Mouse (Mus musculus) intestine, embryonic 16.5 days (tissue): ENCODE measurements around the gene Ms4a6b. TPM values are rescaled to one million over a fixed set of nuclear protein-coding genes. Genes with fewer than 3 reads are reported as not detected.
"Not testable (repeated sequence)": the region's sequence is repeated elsewhere in the genome, so short reads cannot be mapped to it uniquely, and the experiment has no call there.

Experiments
- ATAC-seq: fragments of 200-750 bp; cut with Nextera tagmentation; 2 replicates; pipeline ENCODE4 v1.8.0; 2017; ENCODE audit warnings: moderate TSS enrichment, moderate library complexity
- H3K27ac ChIP-seq: fragments of 300-500 bp; sonication (generic); 2 replicates; pipeline ENCODE4 v1.5.1; 2014; ENCODE audit warnings: mild to moderate bottlenecking, low read length
- H3K27me3 ChIP-seq: fragments of 300-500 bp; sonication (generic); replicated peaks from 2 replicates; pipeline ENCODE4 v1.6.1; 2014; ENCODE audit warnings: low read length, control low read depth, mixed read lengths; ENCODE audit not compliant: control insufficient read depth, insufficient read depth
- H3K36me3 ChIP-seq: fragments of 300-500 bp; sonication (generic); 2 replicates; pipeline ENCODE4 v1.6.1; 2014; ENCODE audit warnings: low read length, control low read depth; ENCODE audit not compliant: control insufficient read depth, insufficient read depth
- H3K4me1 ChIP-seq: fragments of 300-500 bp; sonication (generic); 2 replicates; pipeline ENCODE4 v1.6.1; 2014; ENCODE audit warnings: low read length, control low read depth, mixed read lengths; ENCODE audit not compliant: control insufficient read depth, insufficient read depth
- H3K4me2 ChIP-seq: fragments of 300-500 bp; sonication (generic); 2 replicates; pipeline ENCODE4 v1.6.1; 2014; ENCODE audit warnings: low read depth, low read length, control low read depth
- H3K4me3 ChIP-seq: fragments of 300-500 bp; sonication (generic); 2 replicates; pipeline ENCODE4 v1.5.1; 2014; ENCODE audit warnings: mild to moderate bottlenecking, low read length
- H3K9ac ChIP-seq: fragments of 300-500 bp; sonication (generic); 2 replicates; pipeline ENCODE4 v1.6.1; 2014; ENCODE audit warnings: low read depth, low read length
- H3K9me3 ChIP-seq: fragments of 300-500 bp; sonication (generic); 2 replicates; pipeline ENCODE4 v1.6.1; 2016; ENCODE audit warnings: low read length, control low read depth; ENCODE audit not compliant: control insufficient read depth
- WGBS: fragments of 180-500 bp; shearing (Covaris S2); extraction: QIAGEN DNeasy Blood & Tissue Kit; methylation state at CpG from one replicate; pipeline ENCODE4 v1.1.7; 2014; 5-methylcytosine and 5-hydroxymethylcytosine counted together
- polyA plus RNA-seq: library from polyadenylated mRNA; unstranded; fragments of >200 nt; fragmentation: Nextera tagmentation; extraction: Ambion mirVana; gene quantifications from 2 replicates; pipeline ENCODE4 v1.2.1, GENCODE M21; 2015

Gene Ms4a6b
- polyA plus RNA-seq, 1 experiment from 2014 or later = 8.1 TPM

DNA sequence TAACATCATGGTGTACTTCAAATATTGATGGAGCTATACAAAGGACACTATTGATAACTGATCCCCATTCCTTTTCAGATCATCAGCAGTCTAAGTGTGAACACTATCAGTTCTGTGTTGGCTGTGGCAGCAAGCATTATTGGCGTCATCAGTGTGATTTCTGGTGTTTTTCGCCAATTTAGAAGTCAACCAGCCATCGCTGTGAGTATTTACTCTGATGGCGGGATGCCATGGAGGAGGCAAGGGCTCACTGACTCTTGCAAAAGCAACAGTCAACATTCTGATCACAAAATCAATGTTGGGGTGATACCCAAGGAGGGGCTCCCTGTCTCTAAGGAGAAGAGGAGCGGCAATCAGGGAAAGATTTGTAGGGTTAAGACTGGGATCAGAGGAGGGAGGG, 38.4 kb downstream of the Ms4a6b start:
- ATAC-seq = no peak
- Histone ChIP-seq H3K4me2 (no peak overlapping the region), H3K9ac (no peak overlapping the region), H3K36me3 (no peaks in the 10 kb centered on the region), H3K27me3 (no peaks in the 10 kb centered on the region), H3K4me1 (no peaks in the 10 kb centered on the region), H3K9me3 (no peaks in the 10 kb centered on the region), H3K4me3 (no peak overlapping the region), H3K27ac (no peak overlapping the region)
- WGBS = 86% methylated on average over 5 of the region's 5 CpGs

DNA sequence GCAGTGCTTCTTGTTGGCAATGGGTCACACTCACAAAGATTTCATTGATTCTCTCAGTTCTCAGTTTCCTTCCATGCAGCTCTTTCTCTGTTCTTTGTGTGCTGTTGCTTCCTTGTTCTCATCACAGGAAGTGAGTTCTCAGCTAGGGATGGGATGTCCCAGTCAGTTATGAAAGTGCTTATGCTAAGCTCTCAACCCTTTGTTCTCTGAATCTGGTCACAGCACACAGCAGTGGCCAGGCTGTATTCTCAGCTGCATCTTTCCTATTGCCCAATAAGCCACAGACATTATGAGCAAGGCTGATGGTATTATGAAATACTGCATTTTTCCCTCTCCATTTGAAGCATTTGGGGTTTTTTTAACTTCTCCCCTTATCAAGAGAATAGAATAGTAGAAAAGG, 43.2 kb downstream of the Ms4a6b start:
- not testable (repeated sequence) for H3K4me3 ChIP-seq, H3K4me2 ChIP-seq, H3K9me3 ChIP-seq, H3K27me3 ChIP-seq, H3K9ac ChIP-seq, H3K4me1 ChIP-seq, H3K27ac ChIP-seq, H3K36me3 ChIP-seq, ATAC-seq

DNA sequence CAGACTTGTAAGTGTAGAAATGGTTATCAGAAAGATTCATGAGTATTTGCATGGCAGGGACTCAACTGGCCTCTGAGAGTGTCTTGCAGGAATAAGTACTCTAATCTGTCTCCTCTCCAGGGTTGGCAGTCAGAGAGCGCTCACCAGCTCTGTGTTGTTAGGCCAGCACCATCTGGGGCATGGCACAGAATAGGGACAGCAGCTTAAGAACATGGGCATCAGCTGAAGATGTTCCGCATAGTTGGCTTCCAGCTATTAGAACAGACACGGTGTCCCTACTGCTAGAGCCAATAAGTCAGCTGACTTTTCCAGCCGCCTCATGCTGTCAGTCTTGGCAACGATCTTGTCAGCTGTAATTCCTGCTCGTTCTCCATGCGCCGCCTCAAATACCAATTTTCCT, 58.7 kb downstream of the Ms4a6b start:
- Histone ChIP-seq H3K9ac (no peak overlapping the region), H3K4me3 (no peak overlapping the region), H3K27me3 (no peaks in the 10 kb centered on the region), H3K27ac (no peak overlapping the region), H3K9me3 (no peaks in the 10 kb centered on the region), H3K4me2 (no peak overlapping the region), H3K4me1 (no peaks in the 10 kb centered on the region), H3K36me3 (no peaks in the 10 kb centered on the region)
- no peak for ATAC-seq
- 84% methylated on average over 8 of the region's 8 CpGs for WGBS

Other genes starting within 250 kb of the Ms4a6b start
- gene Ms4a5, start 232.6 kb upstream of the Ms4a6b start, polyA plus RNA-seq = not detected in 2 replicates
- gene Ms4a14, start 202.1 kb upstream of the Ms4a6b start, polyA plus RNA-seq = 0.02 TPM in 1 of 2 replicates, not detected in the other
- gene Ms4a7, start 180.4 kb upstream of the Ms4a6b start, polyA plus RNA-seq = 3.9 and 4.0 TPM in 2 replicates
- 7.2 and 9.6 TPM in 2 replicates for gene Ms4a4a, start 141.0 kb upstream of the Ms4a6b start, polyA plus RNA-seq
- gene Ms4a4c, start 111.7 kb upstream of the Ms4a6b start, polyA plus RNA-seq = 1.5 and 1.6 TPM in 2 replicates
- 0.50 and 0.72 TPM in 2 replicates for gene Ms4a4b, start 73.0 kb upstream of the Ms4a6b start, polyA plus RNA-seq
- gene Ms4a6c, start 47.1 kb upstream of the Ms4a6b start, polyA plus RNA-seq = 9.5 and 10.3 TPM in 2 replicates
- not detected in 2 replicates for gene Gm8369, start 30.6 kb upstream of the Ms4a6b start, polyA plus RNA-seq
- gene Ms4a4d, start 20.3 kb downstream of the Ms4a6b start, polyA plus RNA-seq = 4.0 and 4.3 TPM in 2 replicates
- 4.9 and 6.0 TPM in 2 replicates for gene Ms4a6d, start 88.3 kb downstream of the Ms4a6b start, polyA plus RNA-seq
- gene Ms4a2, start 107.2 kb downstream of the Ms4a6b start, polyA plus RNA-seq = 0.15 and 0.40 TPM in 2 replicates
- 0.42 TPM in 1 of 2 replicates, not detected in the other for gene Ms4a3, start 124.3 kb downstream of the Ms4a6b start, polyA plus RNA-seq
- gene Oosp2, start 144.0 kb downstream of the Ms4a6b start, polyA plus RNA-seq = not detected in 2 replicates
- not detected in 2 replicates for gene Oosp1, start 174.6 kb downstream of the Ms4a6b start, polyA plus RNA-seq
- not detected in 2 replicates for gene Oosp3, start 180.5 kb downstream of the Ms4a6b start, polyA plus RNA-seq
- not detected in 2 replicates for gene Gif, start 231.0 kb downstream of the Ms4a6b start, polyA plus RNA-seq